Mouse (Mus musculus) ES-CJ7 (cell line): ENCODE measurements at regions not wholly inside any gene's neighbourhood (a gene's known extent, or its start where the extent isn't known, plus 50 kb on each side); places are given as distances from the start of the nearest gene placed in this dataset.

ENCODE experiments used
- DNase-seq: peaks from one replicate; pipeline ENCODE4 v3.0.0; 2011; ENCODE audit warnings: low read depth, low spot score

DNA sequence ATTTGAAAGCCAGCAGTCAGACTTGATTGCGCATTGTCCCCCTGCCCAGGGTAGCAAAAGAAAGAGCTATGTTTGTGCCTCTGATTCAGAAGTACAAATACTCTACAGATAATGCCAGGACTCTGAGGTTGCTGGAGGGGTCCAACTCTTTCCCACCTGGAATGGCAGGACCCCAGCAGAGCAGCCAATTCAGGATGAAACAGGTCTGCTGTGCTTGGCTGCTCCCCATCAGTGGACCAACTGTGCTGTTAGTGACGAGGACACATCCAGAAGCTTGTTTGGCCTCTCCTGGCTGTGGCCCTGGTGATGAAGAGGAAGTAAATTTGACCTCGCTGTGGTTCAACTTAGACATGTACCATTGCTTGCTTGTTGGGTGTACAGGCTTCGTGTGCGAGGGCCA, 437.8 kb downstream of the Prdm2 start:
- no peak for DNase-seq

DNA sequence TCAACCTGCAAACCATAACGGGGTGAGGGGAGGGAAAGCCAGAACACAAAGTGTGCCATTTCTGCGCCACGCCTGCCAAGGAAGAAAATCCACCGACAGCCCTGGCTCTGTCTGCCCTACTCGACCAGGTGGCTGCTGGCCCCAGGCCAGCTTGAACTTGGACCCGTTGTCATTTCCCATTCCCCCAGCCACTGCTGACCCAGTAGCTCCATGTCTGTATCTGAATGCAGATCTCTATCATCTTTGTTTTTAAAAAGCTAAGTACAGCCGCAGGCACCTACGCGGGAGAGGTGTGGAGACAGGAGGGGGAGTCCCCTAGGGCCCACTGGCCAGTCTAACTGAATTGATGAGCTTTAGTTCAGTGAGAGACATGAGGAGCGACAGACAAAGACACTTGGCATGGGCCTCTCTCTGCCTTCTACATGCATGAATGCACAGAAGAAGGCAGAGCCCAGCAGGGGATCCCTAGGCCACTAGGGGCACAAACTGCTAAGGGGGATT, 439.1 kb downstream of the Prdm2 start:
- no peak for DNase-seq

DNA sequence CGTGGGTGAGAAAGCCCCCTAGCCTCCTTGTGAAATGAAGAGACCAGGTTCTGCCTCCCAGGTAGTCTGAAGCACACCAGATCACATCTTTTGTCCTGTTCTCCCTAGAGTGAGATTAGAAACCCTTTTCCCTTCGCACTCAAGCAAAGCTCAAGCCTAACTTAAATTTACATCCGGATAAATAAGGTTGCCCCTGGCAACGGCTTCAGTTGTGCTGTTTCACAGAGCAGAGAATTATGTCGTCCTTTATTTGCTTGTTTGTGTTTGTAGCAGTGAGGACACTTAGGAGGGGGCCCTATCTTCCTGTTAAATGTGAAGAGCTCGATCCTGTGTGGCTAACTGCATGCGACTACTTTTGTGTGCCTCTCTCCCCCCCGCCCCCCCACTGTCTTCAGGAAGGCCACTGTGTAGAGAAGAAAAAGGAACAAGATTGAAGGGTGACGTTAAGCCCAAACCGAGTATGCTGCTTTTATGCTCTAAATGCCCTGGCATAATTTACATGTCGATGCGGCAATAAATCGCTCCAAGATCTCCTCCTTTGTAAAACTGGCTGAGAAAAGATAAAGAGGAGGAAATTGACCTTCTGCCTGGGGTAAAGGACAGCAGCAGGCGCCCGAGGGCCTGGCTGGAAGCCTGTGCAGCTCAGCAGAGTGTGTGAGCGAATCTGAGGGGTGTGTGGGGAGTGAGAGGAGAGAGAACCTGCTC, 439.9 kb downstream of the Prdm2 start:
- DNase-seq, result peak; percentile 51

DNA sequence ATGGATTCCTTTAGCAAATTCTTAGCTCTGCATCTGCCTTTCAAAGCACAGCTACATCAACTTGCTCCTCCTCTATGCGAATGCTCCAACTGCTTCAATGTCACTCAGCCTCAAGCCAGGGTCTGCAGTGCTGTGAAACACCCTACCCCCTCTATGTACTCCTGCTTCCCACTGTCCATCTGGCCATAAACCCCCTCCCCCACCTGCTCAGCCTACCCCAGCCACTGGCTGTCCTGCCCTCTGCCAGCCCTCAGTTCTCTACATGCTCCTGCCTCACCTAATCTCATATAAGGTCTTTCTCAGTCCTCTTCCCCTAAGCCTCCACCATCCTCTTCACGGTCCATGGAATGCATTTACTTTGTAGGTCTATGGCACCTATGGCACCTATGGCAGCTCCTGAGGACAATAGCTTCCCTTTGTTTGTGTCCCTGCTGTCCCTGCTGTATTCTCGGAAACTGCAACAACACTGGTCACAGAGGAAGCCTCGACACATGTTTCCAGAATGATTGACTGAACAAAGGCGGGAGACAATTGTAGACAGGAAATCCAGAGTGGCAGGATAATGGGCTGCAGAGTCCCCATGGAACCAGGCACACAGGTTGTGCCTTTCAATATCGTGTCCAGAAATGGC, 441.2 kb downstream of the Prdm2 start:
- no peak for DNase-seq

DNA sequence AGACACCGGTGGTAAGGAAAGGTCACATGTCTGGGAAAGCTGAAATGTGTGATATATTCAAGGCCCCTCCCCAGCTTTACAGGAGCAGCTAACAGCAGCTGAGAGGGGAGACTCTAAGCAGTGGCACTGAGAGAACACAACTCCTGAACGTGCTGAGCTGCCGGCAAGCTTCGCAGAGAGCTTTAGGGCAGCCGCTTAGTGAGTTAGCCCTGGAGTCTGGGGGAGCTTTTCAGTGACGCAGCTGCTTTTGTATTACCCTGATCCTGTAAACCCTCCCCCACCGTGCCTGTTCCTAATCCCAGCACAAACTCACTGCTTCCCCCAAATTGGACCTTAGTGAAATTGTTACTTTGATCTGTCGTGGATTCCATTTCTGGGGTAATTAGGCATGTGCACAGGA, 442.6 kb downstream of the Prdm2 start:
- DNase-seq, result no peak

DNA sequence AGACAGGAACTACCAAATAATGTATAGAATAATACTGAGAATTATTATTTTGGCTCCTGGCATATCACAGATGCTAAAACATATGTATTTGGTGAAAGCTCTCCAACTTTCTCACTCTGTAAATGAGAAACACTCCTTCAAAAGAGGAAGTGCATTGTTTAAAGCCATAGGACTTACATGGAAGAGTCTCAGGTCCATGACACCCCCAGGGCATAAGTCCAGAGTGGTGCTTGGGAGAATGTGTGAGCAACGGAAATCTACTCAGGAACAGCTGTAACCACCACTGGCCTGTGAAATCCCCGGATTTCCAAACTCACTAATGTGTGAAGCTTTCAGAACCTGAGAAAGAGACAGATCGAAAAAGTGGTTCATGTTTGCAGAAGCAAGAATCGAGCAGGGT, 445.1 kb downstream of the Prdm2 start:
- DNase-seq, result no peak

DNA sequence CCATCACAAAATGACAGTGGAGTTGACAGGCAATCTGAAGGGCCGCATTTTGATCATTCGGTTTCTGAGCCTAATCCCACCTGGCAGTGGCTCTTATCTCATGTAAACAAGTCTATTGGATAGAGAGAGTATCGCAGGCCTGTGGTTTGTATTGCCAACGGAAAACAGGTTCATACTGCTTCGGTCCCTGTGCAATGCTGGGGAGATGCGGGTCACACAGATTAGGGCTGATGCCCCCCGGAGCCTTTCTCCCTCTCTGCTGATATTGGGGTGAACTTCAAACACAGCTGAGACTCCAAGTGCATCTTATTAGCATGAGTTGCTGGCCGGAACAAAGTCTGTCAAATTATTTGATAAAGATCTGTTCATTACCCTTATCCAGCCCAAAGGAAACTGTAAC, 451.2 kb downstream of the Prdm2 start:
- no peak for DNase-seq

DNA sequence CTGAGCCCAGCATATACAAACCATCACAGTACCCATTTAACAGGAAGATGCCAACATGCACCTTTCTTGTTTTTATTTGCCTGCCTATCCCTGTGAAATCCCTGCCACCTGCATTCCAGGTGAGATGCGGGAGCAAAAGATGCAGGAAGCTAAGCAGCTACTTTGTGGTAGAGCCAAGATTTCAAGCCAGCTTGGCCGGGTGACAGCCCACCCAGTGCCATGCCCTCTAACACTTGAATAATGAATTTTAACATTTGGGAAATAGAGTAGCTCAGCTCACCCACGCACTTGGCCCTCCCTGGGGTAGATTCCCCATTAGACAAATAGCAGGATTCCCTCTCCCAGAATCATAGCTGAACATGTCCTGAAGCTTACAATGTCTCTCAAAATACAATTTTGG, 454.7 kb downstream of the Prdm2 start:
- DNase-seq, result no peak

DNA sequence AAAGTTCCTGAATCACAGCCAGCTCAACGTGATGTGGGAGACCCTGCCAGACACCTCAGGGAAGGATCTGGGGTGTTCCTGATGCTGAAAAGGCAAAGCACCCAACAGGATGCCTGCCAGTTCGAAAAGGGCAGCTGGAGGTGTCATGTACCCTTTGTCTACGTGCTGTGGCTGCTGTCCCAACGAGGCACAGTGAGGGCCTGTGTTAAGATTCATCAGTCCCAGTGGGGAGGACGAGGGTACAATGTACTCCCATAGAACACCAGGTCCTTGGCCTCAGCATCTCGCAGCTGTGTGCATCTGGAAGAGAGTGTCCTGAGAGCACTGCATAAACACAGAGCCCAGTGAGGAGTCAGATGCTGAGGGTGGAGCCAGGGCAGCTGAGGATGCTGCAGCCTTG, 456.5 kb downstream of the Prdm2 start:
- no peak for DNase-seq

DNA sequence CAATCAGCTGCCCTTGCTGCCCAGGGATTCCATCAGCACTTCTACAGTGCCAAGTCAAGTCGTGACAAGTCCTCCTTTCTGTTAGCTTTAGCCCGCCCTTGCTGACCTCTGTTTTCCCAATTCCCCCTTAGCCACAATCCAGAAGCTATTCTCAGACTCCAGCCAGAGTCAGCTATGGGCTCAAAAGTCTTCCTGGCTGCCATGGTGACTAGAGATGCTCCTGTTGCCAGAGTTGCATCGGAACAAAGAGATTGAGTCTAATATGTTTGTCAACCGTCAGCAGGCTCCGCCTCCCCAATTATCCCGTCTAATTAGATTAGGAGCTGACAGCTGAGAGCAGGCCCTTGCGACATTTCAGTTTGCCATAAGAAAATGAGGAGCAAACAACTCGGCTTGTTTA, 462.9 kb downstream of the Prdm2 start:
- no peak for DNase-seq

DNA sequence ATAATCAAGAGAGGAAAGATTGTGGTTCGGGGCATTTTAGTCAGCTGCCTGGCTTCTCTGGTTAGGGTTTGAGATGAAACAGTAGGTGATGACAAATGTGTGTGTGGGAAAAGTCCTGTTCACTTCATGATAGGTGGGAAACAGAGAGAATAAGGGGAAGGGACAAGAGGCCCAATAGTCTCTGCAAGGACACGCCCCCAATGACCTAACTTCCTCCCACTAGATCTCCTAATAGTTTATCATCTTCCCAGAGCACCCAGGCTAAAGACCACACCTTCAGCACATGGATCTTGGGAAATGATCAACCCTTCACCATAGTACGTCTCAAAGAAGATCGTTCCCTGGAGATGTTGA, 484.3 kb upstream of the Kazn start:
- no peak for DNase-seq

DNA sequence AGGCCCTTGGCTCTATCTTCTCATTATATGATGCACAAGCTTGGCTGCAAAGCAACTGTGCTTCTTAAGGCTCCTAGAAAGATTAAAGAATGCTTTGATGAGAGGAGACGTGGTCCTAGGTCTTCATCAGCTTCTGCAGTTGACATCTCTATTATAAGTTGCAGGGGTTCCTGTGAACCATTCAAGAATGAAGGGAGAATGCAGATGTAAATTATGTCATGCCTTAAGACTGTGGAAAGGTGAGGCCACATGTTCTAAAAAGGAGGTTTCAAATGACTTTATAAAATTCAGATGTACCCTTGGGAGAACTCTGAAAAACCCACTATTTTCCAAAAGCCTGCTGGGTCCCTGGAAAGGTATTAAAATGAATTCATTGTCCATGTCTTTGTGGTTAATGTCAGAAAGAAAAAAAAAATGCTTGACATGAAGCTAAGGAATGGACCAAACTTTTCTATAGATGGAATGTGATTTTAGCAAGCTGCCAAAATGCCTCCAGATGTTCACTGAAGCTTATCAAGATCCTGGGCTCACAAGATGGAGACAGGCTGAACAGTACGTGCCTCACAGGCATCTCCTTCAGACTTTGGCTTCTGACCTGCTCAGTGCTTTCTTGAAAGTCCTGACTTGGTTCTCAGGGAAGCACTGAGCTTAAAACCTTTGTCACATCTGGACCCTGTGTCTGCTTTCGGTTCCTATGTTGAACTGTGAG, 483.8 kb upstream of the Kazn start:
- no peak for DNase-seq

DNA sequence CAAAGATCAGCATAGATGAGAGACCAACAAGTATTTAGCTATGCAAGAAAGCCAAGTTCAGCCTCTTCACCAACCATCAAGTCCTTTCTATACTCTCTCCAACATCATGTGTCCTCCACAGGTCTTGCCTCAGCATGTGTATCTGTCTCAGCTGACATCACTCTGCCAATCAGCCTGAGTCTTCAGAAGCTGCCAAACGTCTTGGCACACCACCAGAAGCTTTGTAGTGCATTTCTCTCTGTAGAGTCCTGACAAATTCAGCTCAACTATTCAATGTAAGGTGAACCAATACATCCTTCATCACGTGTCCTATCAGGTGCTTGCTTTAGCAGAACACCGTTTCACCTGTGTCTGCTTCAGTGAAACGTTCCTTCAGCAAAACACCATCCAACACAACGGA, 462.4 kb upstream of the Kazn start:
- DNase-seq, result no peak

DNA sequence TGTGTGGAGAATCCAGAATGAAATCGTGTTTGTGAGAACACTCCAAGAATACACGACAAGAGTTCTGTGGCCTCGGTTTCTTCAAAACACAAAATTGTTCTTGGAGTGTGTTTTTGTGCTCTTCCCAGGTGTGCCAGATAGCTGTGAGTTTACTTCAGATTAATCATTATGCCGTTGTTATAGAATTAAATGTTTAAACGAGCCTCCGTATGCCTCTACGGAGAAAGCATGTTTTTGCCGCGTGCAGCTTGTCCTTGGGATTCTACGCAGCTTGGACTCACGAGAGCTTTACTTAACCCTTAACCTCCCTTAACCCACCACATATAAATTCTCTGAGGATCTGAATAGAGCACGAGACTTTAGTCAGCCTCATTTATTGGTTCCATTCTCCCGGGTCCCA, 455.7 kb upstream of the Kazn start:
- DNase-seq, result no peak

DNA sequence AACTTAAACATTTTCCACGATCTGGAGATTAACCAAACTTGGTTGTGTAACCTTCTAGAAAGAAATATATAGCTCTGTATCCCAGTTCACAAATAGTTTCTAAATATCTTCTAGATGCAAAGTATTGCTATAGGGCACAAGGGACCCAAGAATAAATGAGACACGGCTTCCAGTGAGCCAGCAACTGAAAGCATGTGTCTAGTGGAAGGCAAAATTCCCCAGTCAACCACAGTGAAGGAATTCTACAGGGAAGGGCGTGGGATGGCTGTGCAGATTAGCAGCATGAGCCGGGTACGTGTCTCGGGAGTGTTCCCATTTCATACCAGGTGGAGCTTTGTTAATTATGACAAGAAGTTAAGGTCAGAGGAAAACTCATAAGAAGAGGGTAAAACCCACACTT, 449.0 kb upstream of the Kazn start:
- no peak for DNase-seq

DNA sequence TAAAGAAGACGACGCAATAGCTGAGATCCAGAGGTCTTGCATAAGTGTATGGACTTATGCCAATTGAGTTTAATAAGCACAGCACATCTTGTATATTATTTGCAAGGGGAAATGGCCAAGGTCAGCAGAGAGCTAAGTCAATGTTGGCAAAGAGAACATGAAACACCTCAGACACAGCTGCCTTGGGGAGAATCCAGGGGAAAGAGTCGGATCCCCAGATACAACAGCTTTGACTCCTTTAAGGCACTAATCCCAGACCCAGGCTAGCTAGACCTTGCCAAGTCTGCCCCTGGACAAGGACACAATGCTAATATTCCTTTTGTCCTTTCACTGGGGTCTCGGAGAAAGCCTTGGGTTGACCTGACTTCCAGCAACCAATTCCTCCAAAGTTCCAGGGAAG, 438.2 kb upstream of the Kazn start:
- no peak for DNase-seq

DNA sequence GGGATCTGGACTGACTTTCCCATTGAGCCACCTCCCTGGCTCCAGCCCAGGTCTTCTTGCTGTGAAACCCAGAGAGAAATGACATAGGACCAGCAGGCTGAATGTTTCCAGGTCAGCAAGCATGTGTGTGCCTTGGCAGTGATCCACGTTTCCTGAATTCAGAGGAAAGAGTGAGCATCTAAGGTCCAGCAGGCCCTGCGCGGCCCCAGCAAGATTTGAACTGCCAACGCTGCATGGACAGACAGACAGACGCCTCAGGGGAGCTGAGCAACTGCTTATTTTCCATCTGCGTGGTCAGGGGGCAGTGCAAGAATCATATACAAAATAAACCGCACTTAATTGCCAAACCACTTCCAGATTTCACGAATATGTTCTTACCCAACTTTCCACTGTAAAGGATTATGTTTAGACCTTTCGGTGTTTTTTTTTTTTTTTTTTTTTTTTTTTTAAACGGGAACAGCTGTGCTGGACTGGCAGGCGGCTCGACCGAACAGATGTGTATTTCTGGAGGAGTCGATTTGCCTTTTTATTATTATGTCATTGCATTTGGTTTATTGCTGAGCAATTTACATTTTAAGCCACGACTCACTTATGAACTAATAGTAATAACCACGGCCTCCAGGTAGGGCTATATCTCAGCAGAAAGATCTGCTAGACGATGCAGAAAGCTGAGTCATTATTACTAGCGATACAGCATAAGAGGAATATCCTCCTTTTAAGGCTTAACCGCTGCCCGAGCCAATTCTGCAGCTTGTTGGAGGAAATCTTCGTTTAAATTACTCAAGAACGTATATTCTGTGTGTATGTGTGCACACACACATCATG, 435.7 kb upstream of the Kazn start:
- no peak for DNase-seq

DNA sequence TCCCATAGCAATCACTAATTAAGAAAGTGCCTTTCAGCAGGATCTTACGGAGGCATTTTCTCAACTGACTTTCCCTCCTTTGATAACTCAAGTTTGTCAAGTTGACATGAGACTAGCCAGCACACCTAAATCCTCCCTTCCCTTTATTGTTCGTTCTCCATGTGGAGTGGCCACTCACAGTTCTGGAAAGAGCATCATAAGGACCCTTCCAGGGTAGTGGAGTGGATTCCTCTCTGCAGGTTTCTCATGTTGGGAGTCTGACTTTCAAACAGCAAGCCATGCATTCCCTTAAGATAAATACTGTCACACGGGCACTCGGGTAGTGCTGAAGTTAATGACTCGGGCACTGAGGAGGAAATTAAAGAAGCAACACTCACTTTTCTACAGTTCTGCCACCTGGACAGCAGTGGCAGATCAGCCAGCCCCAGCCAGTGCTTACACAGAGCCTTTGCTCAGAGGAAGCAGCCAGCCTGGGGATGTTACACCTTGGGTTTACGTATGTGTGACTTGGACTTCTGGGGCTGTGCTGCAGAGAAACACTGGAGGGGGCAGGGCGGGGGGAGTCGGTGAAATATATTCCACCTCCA, 432.8 kb upstream of the Kazn start:
- DNase-seq, result no peak

DNA sequence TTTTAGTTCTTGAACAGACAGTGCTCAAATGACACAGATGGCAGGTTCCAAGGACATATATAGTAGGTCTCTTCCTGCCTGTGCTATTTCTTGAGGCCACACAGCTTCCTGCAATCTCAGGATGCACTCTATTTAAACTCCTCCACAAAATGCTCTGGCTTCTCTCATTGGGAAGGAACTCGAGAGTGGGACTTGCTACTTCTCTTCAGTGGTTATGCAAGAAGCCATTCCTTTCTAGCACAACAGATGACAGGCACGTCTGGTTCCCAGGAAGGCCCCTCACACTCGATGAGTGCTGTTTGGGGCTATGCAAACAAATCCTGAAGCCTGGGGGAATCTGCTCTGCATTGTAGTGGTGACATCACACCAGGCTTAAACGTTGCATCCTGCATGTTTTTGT, 425.6 kb upstream of the Kazn start:
- no peak for DNase-seq

DNA sequence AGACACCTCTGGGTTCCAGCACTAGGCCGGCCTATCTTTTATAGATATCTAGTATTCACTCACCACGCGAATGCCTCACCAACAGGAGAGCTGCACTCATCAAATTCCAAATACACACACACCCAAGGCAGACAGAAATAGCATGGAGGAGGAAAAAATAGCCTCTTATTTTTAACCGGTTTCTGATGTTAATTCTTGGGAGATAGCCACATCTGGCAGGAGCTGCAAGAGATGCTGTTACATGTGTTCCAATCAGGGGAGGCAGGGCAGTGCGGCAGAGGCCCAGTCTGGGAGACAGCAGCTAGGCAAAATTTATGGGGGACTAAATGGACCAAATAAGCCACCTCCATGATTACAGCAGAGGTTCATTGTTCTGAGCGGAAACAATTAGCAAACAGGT, 419.0 kb upstream of the Kazn start:
- DNase-seq, result no peak

DNA sequence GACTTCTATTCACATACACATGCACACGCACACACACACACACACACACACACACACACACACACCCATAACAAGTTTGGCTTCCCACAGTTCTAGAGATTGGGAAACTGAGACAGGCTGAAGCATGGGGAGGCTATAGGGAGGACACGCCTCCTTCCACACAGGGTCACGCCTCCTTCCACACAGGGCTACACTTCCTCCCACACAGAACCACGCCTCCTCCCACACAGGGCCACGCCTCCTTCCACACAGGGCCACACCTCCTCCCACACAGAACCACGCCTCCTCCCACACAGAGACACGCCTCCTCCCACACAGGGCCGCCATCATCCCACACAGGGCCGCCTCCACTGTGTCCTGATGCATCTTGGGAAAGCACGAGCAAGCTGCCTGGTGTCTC, 401.9 kb upstream of the Kazn start:
- peak; percentile 40 for DNase-seq

DNA sequence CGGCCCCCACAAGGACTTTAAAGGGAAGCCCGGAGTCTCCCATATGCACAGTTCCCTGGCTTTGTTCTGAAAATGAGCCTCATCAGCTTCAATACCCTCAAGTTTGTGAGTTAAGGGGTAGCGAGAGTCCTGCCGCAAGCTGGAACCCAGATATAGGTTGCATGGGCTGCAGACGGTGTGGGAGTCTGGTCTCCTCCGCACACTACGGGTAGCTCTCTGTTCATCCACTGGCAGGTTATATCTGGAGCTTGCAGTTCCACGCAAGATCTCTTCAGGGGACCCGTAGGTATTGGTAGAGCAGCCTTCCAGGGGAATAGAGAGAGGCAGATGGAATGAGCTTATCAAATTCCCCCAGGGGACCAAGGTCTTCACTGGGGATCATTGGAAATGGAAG, 400.1 kb upstream of the Kazn start:
- no peak for DNase-seq
